Mouse (Mus musculus) heart, embryonic 14.5 days (tissue): ENCODE results near the gene Gnai3. TPM values are rescaled to one million over a fixed set of nuclear protein-coding genes. Genes with fewer than 3 reads are reported as not detected.

ENCODE experiments used
- ATAC-seq: fragments of 200-750 bp; cut with Nextera tagmentation; 2 replicates; pipeline ENCODE4 v1.8.0; 2017; ENCODE audit warnings: low read depth, moderate TSS enrichment; ENCODE audit not compliant: insufficient number of reproducible peaks, insufficient read depth, low FRiP score
- H3K27ac ChIP-seq, 2 experiments: fragments of 200-500 bp in 1 of 2; fragments of 300-500 bp in 1 of 2; sonication (generic) in 1 of 2; replicated peaks in 1 of 2; 2 replicates each; pipeline ENCODE4 v1.5.1; 2012 to 2014; ENCODE audit warnings: low read depth in 2 of 2, low read length in 2 of 2, control low read depth in 1 of 2, mild to moderate bottlenecking in 1 of 2, mixed read lengths in 1 of 2; ENCODE audit not compliant: control insufficient read depth in 1 of 2, insufficient read depth in 1 of 2
- H3K27me3 ChIP-seq: fragments of 300-500 bp; sonication (generic); 2 replicates; pipeline ENCODE4 v1.6.1; 2014; ENCODE audit warnings: mild to moderate bottlenecking, low read length, control low read depth; ENCODE audit not compliant: control insufficient read depth, insufficient read depth
- H3K36me3 ChIP-seq: fragments of 300-500 bp; sonication (generic); 2 replicates; pipeline ENCODE4 v1.6.1; 2014; ENCODE audit warnings: mild to moderate bottlenecking, control low read depth, low read length, mixed read lengths; ENCODE audit not compliant: control insufficient read depth, insufficient read depth
- H3K4me1 ChIP-seq, 2 experiments: fragments of 200-500 bp in 1 of 2; fragments of 300-500 bp in 1 of 2; sonication (generic) in 1 of 2; 2 replicates each; pipeline ENCODE4 v1.6.1; 2012 to 2014; ENCODE audit warnings: low read length in 2 of 2, control low read depth in 1 of 2, mixed read lengths in 1 of 2; ENCODE audit not compliant: control insufficient read depth in 2 of 2, insufficient read depth in 2 of 2
- H3K4me2 ChIP-seq: fragments of 300-500 bp; sonication (generic); 2 replicates; pipeline ENCODE4 v1.6.1; 2014; ENCODE audit warnings: mild to moderate bottlenecking, low read length
- H3K4me3 ChIP-seq, 2 experiments: fragments of 200-500 bp in 1 of 2; fragments of 300-500 bp in 1 of 2; sonication (generic) in 1 of 2; 2 replicates each; pipeline ENCODE4 v1.5.1; 2012 to 2014; ENCODE audit warnings: low read length in 2 of 2, mild to moderate bottlenecking in 2 of 2, control low read depth in 1 of 2, low read depth in 1 of 2, moderate library complexity in 1 of 2; ENCODE audit not compliant: control insufficient read depth in 1 of 2, insufficient read depth in 1 of 2
- H3K9ac ChIP-seq: fragments of 300-500 bp; sonication (generic); 2 replicates; pipeline ENCODE4 v1.6.1; 2014; ENCODE audit warnings: mild to moderate bottlenecking, low read length
- H3K9me3 ChIP-seq: fragments of 300-500 bp; sonication (generic); 2 replicates; pipeline ENCODE4 v1.6.1; 2016; ENCODE audit warnings: low read length, control low read depth; ENCODE audit not compliant: control insufficient read depth
- WGBS: fragments of 180-500 bp; shearing (Covaris S2); extraction: QIAGEN DNeasy Blood & Tissue Kit; methylation state at CpG from one replicate; pipeline ENCODE4 v1.1.7; 2014; 5-methylcytosine and 5-hydroxymethylcytosine counted together
- polyA plus RNA-seq: library from polyadenylated mRNA; unstranded; fragments of >200 nt; fragmentation: Nextera tagmentation; extraction: Ambion mirVana; gene quantifications from 2 replicates; pipeline ENCODE4 v1.2.1, GENCODE M21; 2014

Gene Gnai3
- polyA plus RNA-seq, 1 experiment from 2014 or later: 74.0 TPM

- no peaks in the 10 kb centered on the region for H3K27me3 ChIP-seq
- no peak overlapping the region for H3K4me3 ChIP-seq
- H3K9me3 ChIP-seq: no peaks in the 10 kb centered on the region
- H3K9ac ChIP-seq: no peak overlapping the region
- ATAC-seq: no peak
- H3K27ac ChIP-seq: no peak overlapping the region
- H3K36me3 ChIP-seq: no peaks in the 10 kb centered on the region
- peaks cover 4 to 5% of the 10 kb centered on the region in 2 experiments; a peak in 1 of 4 replicates for H3K4me1 ChIP-seq
- H3K4me2 ChIP-seq: no peak overlapping the region
- 74% methylated on average over 9 of the region's 9 CpGs for WGBS
Observed at GRCm38 (mm10) chr3:108065551-108065950, 80.4 kb downstream of the Gnai3 start.

DNA sequence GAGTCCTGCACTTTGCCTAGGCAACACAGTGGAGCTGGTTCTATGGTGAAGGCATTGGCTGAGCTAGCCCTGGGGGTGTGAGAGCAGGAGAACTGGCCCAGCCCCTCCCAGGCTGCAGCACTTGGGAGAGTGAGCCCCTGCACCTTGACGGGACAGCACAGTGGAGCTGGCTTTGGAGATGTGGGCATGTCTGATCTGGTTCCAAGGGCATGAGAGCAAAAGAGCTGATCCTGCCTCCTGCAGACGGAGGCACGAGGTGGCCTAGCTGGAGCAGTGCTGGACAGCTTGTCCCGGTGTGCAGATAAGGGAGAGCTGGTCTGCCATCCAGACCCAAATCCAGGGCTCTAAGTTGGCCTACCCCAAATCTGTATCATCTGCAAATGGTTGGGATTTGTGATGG, 81.3 kb downstream of the Gnai3 start:
- H3K27me3 ChIP-seq: no peaks in the 10 kb centered on the region
- WGBS: 37% methylated on average over 4 of the region's 4 CpGs
- peak; percentile 16; the same call in 1 of the 2 replicates for ATAC-seq
- no peak overlapping the region for H3K4me2 ChIP-seq
- no peaks in the 10 kb centered on the region for H3K9me3 ChIP-seq
- no peak overlapping the region for H3K4me3 ChIP-seq
- no peaks in the 10 kb centered on the region for H3K36me3 ChIP-seq
- H3K27ac ChIP-seq: no peak overlapping the region
- peaks cover 1 to 3% of the 10 kb centered on the region in 2 experiments; a peak in 1 of 4 replicates for H3K4me1 ChIP-seq
- H3K9ac ChIP-seq: no peak overlapping the region

- Histone ChIP-seq H3K27ac (no peak overlapping the region), H3K36me3 (no peaks in the 10 kb centered on the region), H3K9ac (no peak overlapping the region), H3K4me1 (no peaks in the 10 kb centered on the region), H3K27me3 (no peaks in the 10 kb centered on the region), H3K4me3 (no peak overlapping the region), H3K4me2 (no peak overlapping the region), H3K9me3 (no peaks in the 10 kb centered on the region)
- no peak for ATAC-seq
- WGBS: 73% methylated on average over 8 of the region's 8 CpGs
Observed at GRCm38 (mm10) chr3:108062648-108063047, 83.3 kb downstream of the Gnai3 start.

DNA sequence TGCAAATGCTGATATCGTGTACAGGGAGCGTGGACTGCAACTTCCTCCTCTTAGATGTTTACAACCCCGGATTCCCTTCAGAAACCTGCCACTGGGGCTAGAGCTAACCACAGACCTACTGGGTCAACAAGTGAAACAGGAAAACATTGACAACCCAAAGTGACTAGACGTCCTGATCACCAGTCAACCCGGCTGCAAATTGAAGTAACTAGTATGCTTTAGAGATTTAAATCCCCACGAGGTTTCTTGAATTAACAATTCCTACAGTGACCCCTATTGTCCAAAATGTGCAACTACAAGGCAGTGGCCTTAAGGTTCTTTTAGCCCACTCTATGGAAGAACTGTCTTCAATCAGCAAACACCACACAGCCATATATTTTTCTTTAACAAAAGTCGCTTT, 84.5 kb downstream of the Gnai3 start:
- Histone ChIP-seq H3K9ac (no peak overlapping the region), H3K4me3 (no peak overlapping the region), H3K27ac (no peak overlapping the region), H3K4me2 (peak overlapping the region; percentile 28), H3K27me3 (no peaks in the 10 kb centered on the region), H3K4me1 (no peaks in the 10 kb centered on the region), H3K36me3 (no peaks in the 10 kb centered on the region), H3K9me3 (no peaks in the 10 kb centered on the region)
- WGBS: 18% methylated on average over 7 of the region's 7 CpGs
- ATAC-seq: no peak

Other genes starting within 250 kb of the Gnai3 start
- gene Gstm7, start 214.3 kb downstream of the Gnai3 start, polyA plus RNA-seq: 20.1 and 22.2 TPM in 2 replicates
- 11.3 and 11.9 TPM in 2 replicates for gene Gstm6, start 202.4 kb downstream of the Gnai3 start, polyA plus RNA-seq
- not detected in 2 replicates for gene Gstm3, start 176.9 kb downstream of the Gnai3 start, polyA plus RNA-seq
- 59.8 and 68.2 TPM in 2 replicates for gene Gstm2, start 159.7 kb downstream of the Gnai3 start, polyA plus RNA-seq
- 60.8 and 63.8 TPM in 2 replicates for gene Gstm1, start 128.2 kb downstream of the Gnai3 start, polyA plus RNA-seq
- 15.6 and 17.4 TPM in 2 replicates for gene Gstm4, start 101.3 kb downstream of the Gnai3 start, polyA plus RNA-seq
- 15.3 and 20.3 TPM in 2 replicates for gene Ampd2, start 59.5 kb downstream of the Gnai3 start, polyA plus RNA-seq
- 0.59 and 0.73 TPM in 2 replicates for gene Gnat2, start 53.4 kb downstream of the Gnai3 start, polyA plus RNA-seq
- 0.24 TPM in 1 of 2 replicates, not detected in the other for gene Gpr61, start 8.7 kb upstream of the Gnai3 start, polyA plus RNA-seq
- gene Amigo1, start 40.2 kb upstream of the Gnai3 start, polyA plus RNA-seq: 2.6 and 2.9 TPM in 2 replicates
- gene Cyb561d1, start 55.1 kb upstream of the Gnai3 start, polyA plus RNA-seq: 1.8 and 2.2 TPM in 2 replicates
- 6.3 and 7.1 TPM in 2 replicates for gene Atxn7l2, start 64.8 kb upstream of the Gnai3 start, polyA plus RNA-seq
- gene Sypl2, start 80.5 kb upstream of the Gnai3 start, polyA plus RNA-seq: 3.1 and 3.8 TPM in 2 replicates
- 210 and 231 TPM in 2 replicates for gene Psma5, start 110.8 kb upstream of the Gnai3 start, polyA plus RNA-seq
- 19.3 and 21.4 TPM in 2 replicates for gene Sort1, start 137.9 kb upstream of the Gnai3 start, polyA plus RNA-seq
- 70.2 and 94.5 TPM in 2 replicates for gene Mybphl, start 218.8 kb upstream of the Gnai3 start, polyA plus RNA-seq
- 17.0 and 19.3 TPM in 2 replicates for gene Psrc1, start 237.7 kb upstream of the Gnai3 start, polyA plus RNA-seq